Mouse (Mus musculus): ENCODE data around the gene Shd.

GRCm38 (mm10) chr17:55958584-55958886, 11.7 kb upstream of the Shd start:
- no peak for TF ChIP-seq GATA1 (IDR thresholded peaks at IDR 0.05; ENCODE audit: borderline replicate concordance, low read length)
- TF ChIP-seq FLI1 (IDR thresholded peaks at IDR 0.05; ENCODE audit: low read length) = no peak
